Mouse (Mus musculus) lung, embryonic 14.5 days (tissue): ENCODE data around the gene Kcnip4. TPM values are rescaled to one million over a fixed set of nuclear protein-coding genes. Genes with fewer than 3 reads are reported as not detected.

ENCODE experiments used
- ATAC-seq: fragments of 200-750 bp; cut with Nextera tagmentation; 2 replicates; pipeline ENCODE4 v1.8.0; 2017; ENCODE audit warnings: mild to moderate bottlenecking, moderate TSS enrichment, moderate library complexity; ENCODE audit not compliant: insufficient read depth
- DNase-seq: peaks from one replicate; pipeline ENCODE4 v3.0.0-alpha.2; 2015
- H3K27ac ChIP-seq: fragments of 300-500 bp; sonication (generic); 2 replicates; pipeline ENCODE4 v1.5.1; 2014; ENCODE audit warnings: low read depth, mild to moderate bottlenecking, moderate library complexity
- H3K27me3 ChIP-seq: fragments of 300-500 bp; sonication (generic); 2 replicates; pipeline ENCODE4 v1.6.1; 2014; ENCODE audit warnings: low read length, control low read depth; ENCODE audit not compliant: insufficient read depth
- H3K36me3 ChIP-seq: fragments of 300-500 bp; sonication (generic); 2 replicates; pipeline ENCODE4 v1.6.1; 2014; ENCODE audit warnings: control low read depth; ENCODE audit not compliant: insufficient read depth
- H3K4me1 ChIP-seq: fragments of 300-500 bp; sonication (generic); 2 replicates; pipeline ENCODE4 v1.6.1; 2014; ENCODE audit warnings: antibody characterized with exemption, control low read depth; ENCODE audit not compliant: insufficient read depth
- H3K4me2 ChIP-seq: fragments of 300-500 bp; sonication (generic); 2 replicates; pipeline ENCODE4 v1.6.1; 2014; ENCODE audit warnings: mild to moderate bottlenecking
- H3K4me3 ChIP-seq: fragments of 300-500 bp; sonication (generic); 2 replicates; pipeline ENCODE4 v1.5.1; 2014; ENCODE audit warnings: low read depth, low read length
- H3K9ac ChIP-seq: fragments of 300-500 bp; sonication (generic); 2 replicates; pipeline ENCODE4 v1.6.1; 2014
- H3K9me3 ChIP-seq: fragments of 300-500 bp; sonication (generic); 2 replicates; pipeline ENCODE4 v1.6.1; 2016; ENCODE audit warnings: low read depth, low read length, control low read depth
- CTCF ChIP-seq: IDR thresholded peaks from 2 replicates; pipeline ENCODE4 v1.5.1; 2016; ENCODE audit warnings: antibody characterized with exemption, low read depth
- WGBS: fragments of 180-500 bp; shearing (Covaris S2); extraction: QIAGEN DNeasy Blood & Tissue Kit; methylation state at CpG from one replicate; pipeline ENCODE4 v1.1.7; 2014; 5-methylcytosine and 5-hydroxymethylcytosine counted together
- polyA plus RNA-seq: library from polyadenylated mRNA; unstranded; fragments of >200 nt; fragmentation: Nextera tagmentation; extraction: Ambion mirVana; gene quantifications from 2 replicates; pipeline ENCODE4 v1.2.1, GENCODE M21; 2014

Gene Kcnip4
- polyA plus RNA-seq, 1 experiment from 2014 or later, result 0.68 TPM

- no peak overlapping the region for H3K27ac ChIP-seq
- no peaks in the 10 kb centered on the region for H3K27me3 ChIP-seq
- ATAC-seq (no peak), DNase-seq (no peak)
- no peak overlapping the region for H3K4me3 ChIP-seq
- no peak overlapping the region for H3K9ac ChIP-seq
- WGBS, result 87% methylated on average over 2 of the region's 2 CpGs
- TF ChIP-seq CTCF, result no peak
- no peaks in the 10 kb centered on the region for H3K4me1 ChIP-seq
- no peak overlapping the region for H3K4me2 ChIP-seq
- no peaks in the 10 kb centered on the region for H3K36me3 ChIP-seq
- H3K9me3 ChIP-seq, result no peaks in the 10 kb centered on the region
Observed at GRCm38 (mm10) chr5:48942378-48943088, 582.2 kb downstream of the Kcnip4 start.

DNA sequence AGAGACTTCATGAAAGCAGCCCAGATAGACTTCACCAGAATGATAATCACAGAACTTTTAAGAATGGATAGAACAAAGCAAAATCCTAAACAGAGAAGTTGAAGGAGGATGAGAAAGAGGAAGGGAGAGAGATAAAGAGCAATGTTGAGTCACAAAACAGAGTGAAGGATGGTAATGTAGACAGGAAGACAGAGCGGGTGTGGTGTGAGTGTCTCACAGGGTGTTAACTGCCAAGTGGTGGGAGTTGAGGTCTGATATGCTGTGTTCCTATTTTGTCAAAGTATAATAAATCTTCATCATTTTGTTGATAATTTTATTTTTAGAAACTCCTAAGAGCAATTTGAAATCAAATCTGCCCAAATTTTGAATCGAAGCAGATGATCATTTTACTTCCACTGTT is 592.8 kb downstream of the Kcnip4 start:
- DNase-seq, result no peak
- no peaks in the 10 kb centered on the region for H3K4me1 ChIP-seq
- H3K36me3 ChIP-seq, result no peaks in the 10 kb centered on the region
- no peak overlapping the region for H3K4me2 ChIP-seq
- no peak overlapping the region for H3K9ac ChIP-seq
- WGBS, result 62% methylated on average over 2 of the region's 2 CpGs
- H3K9me3 ChIP-seq, result no peaks in the 10 kb centered on the region
- H3K27me3 ChIP-seq, result no peaks in the 10 kb centered on the region
- H3K4me3 ChIP-seq, result no peak overlapping the region
- no peak overlapping the region for H3K27ac ChIP-seq
- TF ChIP-seq CTCF, result no peak
- no peak for ATAC-seq

DNA sequence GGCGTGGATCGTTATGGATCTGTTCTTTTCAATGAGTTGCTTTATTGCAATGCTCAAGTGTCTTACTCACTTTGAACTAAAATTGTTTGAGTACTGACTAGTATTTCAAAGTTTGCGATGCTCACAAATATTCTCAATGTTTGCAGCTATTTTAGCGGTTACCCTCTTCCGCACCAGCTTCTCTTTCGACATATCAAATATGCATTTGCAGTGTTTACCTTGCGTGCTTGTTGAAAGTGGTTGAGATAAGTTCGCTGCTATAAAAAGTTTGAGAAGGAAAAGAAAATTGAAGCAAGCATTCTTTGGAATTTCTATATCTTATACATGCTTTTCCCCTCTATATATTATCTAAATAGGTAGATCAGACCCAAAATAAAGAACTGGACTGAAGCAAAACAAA is 634.5 kb downstream of the Kcnip4 start:
- no peaks in the 10 kb centered on the region for H3K36me3 ChIP-seq
- no peak; the same call in 1 of the 2 replicates for ATAC-seq
- H3K4me2 ChIP-seq, result peak overlapping the region; percentile 59
- DNase-seq, result peak; percentile 4
- no peaks in the 10 kb centered on the region for H3K27me3 ChIP-seq
- no peak overlapping the region for H3K27ac ChIP-seq
- H3K9ac ChIP-seq, result no peak overlapping the region
- WGBS, result 40% methylated on average over 8 of the region's 8 CpGs
- no peak for TF ChIP-seq CTCF
- H3K4me3 ChIP-seq, result no peak overlapping the region
- no peaks in the 10 kb centered on the region for H3K9me3 ChIP-seq
- no peaks in the 10 kb centered on the region for H3K4me1 ChIP-seq

- peak overlapping the region; percentile 26 for H3K4me3 ChIP-seq
- no peak for TF ChIP-seq CTCF
- peak; percentile 50 for DNase-seq
- H3K27ac ChIP-seq, result no peak overlapping the region
- ATAC-seq, result peak; percentile 84
- 5% methylated on average over 18 of the region's 18 CpGs for WGBS
- no peaks in the 10 kb centered on the region for H3K36me3 ChIP-seq
- H3K4me1 ChIP-seq, result no peaks in the 10 kb centered on the region
- no peak overlapping the region for H3K9ac ChIP-seq
- H3K9me3 ChIP-seq, result no peaks in the 10 kb centered on the region
- H3K27me3 ChIP-seq, result no peaks in the 10 kb centered on the region
- peak overlapping the region; percentile 59 for H3K4me2 ChIP-seq
Observed at GRCm38 (mm10) chr5:48889395-48890194, 635.1 kb downstream of the Kcnip4 start.

DNA sequence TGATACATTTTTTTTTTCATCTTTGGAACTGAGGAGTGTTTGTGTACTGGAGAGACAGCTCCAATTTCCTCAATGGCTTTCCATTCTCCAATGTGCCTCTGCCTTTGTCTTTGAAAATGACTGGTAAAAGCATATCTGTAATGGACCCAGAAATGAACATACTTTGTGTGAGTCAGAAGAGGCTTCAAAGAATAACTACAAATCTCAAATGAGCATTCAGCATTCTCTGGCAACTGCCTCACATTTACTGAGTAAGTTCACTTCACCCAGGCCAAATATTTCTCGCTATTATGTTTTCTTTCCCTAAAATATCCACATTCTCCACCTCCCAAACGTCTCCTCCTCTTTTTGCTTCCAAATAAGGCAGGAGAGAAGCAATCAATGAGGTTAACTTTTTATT is 646.6 kb downstream of the Kcnip4 start:
- no peak for TF ChIP-seq CTCF
- no peaks in the 10 kb centered on the region for H3K4me1 ChIP-seq
- no peaks in the 10 kb centered on the region for H3K9me3 ChIP-seq
- no peak overlapping the region for H3K27ac ChIP-seq
- no peaks in the 10 kb centered on the region for H3K36me3 ChIP-seq
- H3K27me3 ChIP-seq, result no peaks in the 10 kb centered on the region
- no peak for DNase-seq
- no peak overlapping the region for H3K9ac ChIP-seq
- ATAC-seq, result no peak
- H3K4me3 ChIP-seq, result no peak overlapping the region
- 57% methylated on average over 2 of the region's 2 CpGs for WGBS
- no peak overlapping the region for H3K4me2 ChIP-seq

- no peak for ATAC-seq
- H3K9ac ChIP-seq, result no peak overlapping the region
- no peak overlapping the region for H3K27ac ChIP-seq
- no peaks in the 10 kb centered on the region for H3K4me1 ChIP-seq
- no peak for TF ChIP-seq CTCF
- no peak overlapping the region for H3K4me2 ChIP-seq
- H3K9me3 ChIP-seq, result no peaks in the 10 kb centered on the region
- H3K4me3 ChIP-seq, result no peak overlapping the region
- no peaks in the 10 kb centered on the region for H3K27me3 ChIP-seq
- 55% methylated on average over 3 of the region's 3 CpGs for WGBS
- no peaks in the 10 kb centered on the region for H3K36me3 ChIP-seq
- no peak for DNase-seq
Observed at GRCm38 (mm10) chr5:48864268-48864967, 660.3 kb downstream of the Kcnip4 start.

DNA sequence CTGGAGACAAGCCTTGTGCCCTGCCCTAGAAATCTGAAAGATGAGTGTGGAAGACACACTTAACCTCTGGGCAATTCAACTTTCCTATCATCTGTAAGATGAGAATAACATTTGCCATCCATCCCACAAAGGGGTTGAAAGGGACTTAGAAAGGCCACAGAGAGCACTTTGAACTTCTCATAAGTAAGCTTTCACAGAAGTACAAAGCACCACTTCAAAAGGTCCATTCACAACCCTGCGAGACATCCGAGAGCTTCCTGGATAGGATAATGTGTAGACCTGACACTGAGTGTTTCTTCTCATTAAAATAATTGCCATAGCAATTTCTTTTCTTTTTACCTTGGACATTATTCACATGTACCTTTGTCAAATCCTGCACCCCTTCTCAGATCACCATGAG is 683.7 kb downstream of the Kcnip4 start:
- H3K4me2 ChIP-seq, result no peak overlapping the region
- no peaks in the 10 kb centered on the region for H3K27me3 ChIP-seq
- ATAC-seq (no peak), DNase-seq (no peak)
- no peak overlapping the region for H3K4me3 ChIP-seq
- 42% methylated on average over 2 of the region's 2 CpGs for WGBS
- no peaks in the 10 kb centered on the region for H3K36me3 ChIP-seq
- H3K9me3 ChIP-seq, result no peaks in the 10 kb centered on the region
- no peak overlapping the region for H3K27ac ChIP-seq
- H3K4me1 ChIP-seq, result no peaks in the 10 kb centered on the region
- no peak overlapping the region for H3K9ac ChIP-seq
- TF ChIP-seq CTCF, result no peak
